Mouse (Mus musculus) CD4-positive, CD25-positive, alpha-beta regulatory T cell, adult 4 months (primary cell): ENCODE data around the gene Adarb2. TPM values are rescaled to one million over a fixed set of nuclear protein-coding genes. Genes with fewer than 3 reads are reported as not detected.

Experiments
- ATAC-seq: one replicate; pipeline ENCODE4 v1.8.0; 2017
- polyA plus RNA-seq, 2 experiments: library from polyadenylated mRNA; unstranded; fragments of 100-300 nt; shearing (Covaris generic); gene quantifications; one replicate each; pipeline ENCODE4 v1.2.1; 2017

The Adarb2 gene
- polyA plus RNA-seq, 2 experiments from 2014 or later = 0.08 to 0.28 TPM

DNA sequence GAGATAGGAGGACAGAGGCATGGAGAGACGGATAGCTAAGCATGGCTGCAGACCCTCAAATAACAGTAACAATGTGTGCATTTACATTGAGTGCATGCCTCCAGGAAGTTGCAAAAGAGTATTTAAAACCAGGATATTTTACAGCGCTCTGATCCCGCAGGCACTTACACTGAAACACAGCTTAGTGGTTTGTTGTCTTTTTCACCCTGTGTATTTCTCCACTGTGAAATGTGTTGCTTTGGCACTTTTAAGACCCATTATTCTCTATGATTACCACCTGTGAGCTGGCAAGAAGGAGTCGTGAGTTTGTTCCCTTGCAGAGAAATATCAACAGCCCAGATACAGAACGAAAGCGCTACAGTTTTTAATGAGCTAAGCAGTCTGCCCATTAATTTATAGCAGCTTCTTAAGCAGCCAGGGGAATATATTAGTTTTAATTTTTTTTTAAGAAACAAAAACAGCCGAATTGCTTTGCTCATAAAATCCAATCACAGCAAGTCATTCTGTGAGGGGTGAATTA, 167.3 kb downstream of the Adarb2 start:
- no peak for ATAC-seq

DNA sequence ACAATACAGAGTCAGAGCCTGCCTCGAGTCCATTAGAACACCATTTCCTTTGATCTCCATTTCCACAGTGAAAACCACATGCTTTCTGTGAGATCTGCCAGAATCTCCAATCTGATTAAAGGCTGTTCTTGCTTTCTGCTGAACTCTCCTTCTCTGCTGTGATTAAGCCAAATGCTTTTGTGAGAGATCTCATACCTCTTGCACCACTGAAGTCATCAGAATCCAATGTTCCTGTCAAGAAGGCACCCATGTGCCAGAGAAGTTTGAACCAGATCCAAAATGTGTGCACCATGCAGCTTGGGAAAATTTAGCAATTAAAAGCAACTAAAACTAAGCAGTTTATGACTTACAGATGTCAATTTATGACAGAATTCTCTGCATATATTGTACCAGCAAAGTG, 185.9 kb downstream of the Adarb2 start:
- ATAC-seq = no peak

DNA sequence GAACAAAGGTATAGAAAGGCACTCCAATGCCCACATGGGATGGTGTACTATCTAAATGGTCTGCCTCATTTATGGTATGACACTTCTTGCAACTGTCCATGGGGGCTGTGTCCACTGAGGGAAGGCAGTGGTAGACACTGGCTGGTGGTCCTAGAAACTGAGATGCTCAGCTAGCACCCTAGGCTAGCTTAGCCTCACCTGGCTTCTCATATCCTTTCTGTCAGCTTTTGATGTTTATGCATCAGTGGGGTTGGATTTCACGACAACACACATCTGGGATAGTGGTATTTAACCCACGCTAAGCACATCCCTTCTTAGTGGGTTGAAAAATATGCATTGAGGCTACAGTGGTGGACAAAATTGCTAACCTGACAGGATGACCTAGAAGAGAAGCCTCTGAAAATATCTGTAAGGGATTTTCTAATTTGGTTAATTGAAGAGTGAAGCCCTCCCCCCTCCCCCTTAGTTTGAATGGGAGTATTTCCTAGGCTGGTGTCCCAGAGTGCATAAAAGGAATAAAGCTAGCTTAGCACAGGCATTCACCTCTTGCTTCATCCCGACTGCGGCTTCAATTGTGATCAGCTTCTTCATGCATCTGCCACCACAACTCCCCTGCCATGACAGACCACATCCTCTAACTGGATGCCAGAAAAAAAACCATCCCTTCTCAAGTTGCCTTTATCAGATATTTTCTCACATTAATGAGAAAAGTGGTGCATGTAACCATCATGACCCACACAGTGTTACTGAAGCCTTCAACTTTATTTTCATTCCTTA, 197.8 kb downstream of the Adarb2 start:
- ATAC-seq = peak; percentile 56

DNA sequence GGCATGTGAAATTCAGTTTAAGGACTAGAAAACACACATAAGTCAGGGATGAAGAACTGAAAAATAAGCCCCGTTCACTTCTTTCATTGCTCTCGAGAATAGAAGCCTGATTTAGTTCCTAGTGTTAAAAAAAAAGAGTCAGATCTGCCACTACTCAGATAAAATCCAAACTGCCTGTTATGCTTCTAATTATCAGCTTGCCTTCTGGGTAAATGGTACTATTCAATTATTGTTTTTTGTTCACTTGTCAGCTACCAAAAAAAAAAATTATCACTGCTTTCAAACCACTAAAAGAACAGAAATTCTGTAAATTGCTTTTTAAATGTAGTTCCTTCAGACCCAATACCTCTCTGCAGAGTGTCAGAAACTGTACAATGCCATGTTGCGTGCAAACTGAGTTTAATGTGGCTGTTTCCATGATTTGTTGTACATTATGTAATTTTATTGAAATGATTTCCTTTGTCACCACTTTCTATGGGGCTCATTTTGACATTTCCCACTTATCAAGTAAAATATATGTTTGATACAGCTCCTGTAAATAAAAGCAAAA, 199.7 kb downstream of the Adarb2 start:
- no peak for ATAC-seq

DNA sequence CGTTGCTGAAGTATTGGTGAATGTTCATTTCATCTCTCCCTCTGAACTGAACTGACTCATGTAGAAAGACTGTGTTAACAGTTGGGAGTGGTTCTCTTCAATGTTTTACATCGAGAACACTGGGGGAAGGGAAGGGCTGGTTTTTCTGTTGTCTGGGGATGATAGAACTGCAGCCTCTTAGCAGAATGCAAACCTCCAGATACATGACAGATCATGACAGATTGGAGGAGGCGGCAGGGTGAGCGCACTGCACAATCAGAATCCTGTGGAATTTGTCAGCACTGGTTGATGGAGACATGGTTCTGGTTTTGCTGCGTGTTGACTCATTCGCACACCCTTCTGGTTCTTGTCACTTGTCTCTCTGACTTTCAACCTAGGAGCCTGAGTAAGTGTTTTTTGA, 203.4 kb downstream of the Adarb2 start:
- no peak for ATAC-seq

DNA sequence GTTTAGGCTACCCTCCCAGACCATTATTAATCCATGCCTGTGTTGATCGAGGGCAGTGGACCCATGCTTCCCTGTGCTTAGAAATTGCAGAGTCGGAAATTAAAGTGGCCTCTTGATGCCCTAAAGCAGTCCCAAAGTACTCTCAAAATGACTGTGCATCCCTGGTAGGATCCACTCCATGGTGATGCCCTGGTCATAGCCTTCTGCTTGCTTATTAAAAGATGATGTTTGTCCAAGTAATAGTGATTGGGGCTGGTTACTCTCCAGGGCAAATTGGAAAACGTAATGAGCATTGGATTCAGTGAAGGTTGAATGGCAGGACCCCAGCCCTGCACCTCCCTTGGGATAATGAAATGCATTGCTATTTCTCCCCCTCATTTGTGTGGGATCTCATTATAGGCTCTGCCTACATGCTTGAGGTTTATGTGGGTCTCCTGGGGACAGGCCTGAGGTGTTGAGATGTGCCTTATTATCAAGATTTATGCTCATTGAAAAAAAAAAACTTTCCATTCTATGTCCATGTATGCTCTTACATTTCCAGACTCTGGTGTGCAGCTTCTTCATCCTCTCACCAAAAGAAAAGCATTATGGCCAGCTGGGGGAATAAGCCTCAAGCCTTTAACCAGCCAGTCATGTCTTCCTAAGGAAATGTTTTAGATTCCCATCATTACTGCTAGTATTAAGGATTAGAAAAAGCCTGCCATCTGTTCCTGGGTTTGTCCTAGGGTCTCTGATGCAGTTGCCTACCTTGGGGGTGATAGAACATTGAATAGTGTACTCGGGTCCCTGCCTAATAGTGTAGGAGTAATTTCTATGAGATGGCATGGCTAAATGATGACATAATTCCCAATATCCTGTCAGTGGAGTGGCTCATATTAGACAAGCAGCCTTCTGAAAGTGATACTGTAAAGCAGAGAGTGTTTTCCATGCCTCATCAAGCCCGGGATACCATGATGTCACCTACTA, 208.0 kb downstream of the Adarb2 start:
- no peak for ATAC-seq

DNA sequence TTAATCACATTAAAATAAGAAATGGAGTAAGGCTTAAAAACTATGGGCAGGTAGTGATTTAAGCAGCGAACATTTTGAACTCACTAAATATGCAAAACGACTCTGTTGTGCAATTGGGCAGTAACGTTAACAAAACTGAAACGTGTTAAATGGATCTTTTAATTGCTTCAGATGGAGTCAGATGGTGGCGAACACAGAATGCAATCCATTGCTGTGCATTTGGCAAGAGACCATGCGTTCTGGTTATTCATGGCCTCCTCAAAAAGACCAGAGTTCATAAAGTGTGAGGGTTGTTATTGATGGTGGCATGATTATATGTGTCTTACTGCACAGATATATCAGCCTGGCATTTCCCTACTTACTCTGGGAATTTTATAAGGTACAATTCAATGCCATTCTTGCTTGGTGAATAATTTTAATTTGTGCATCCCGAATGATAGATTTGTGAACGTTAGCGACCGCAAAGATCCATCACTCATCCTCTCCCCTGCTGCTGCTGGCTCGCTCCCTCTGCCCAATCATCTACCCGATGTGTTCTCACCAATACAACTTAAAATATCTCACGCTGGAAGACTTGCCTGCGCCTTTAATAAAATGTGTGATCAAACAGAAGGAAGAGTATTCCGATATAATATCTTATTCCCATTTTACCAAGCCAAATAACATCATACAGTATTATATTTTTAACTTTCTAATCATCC, 221.5 kb downstream of the Adarb2 start:
- no peak for ATAC-seq

DNA sequence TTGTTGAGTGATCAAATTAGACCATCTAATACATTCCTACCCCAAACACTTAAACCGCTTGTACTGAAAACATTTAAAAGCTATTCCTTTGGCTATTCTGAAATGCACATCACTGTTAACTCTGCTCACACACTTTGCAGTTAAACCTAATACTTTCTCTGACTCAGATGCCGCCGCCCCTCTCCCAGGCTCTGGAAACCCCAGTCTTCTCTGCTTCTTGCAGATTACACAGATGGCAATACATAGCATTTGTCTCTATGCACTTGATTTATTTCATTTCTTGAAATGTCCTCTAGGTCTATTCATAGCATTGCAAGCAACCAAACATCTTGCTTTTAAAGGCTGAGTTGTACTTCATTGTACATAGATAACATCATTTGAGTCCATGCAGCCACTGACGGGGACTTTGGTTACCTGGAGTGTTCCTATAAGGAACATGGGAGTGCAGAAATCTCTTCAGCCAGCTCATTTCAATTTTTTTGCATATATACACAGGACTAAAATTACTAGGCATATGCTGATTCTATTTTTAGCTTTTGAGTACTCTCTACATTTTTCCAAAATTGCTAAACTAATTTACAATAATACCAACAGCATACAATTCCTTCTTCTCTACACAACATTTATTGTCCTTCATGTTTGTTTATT, 236.6 kb downstream of the Adarb2 start:
- no peak for ATAC-seq

DNA sequence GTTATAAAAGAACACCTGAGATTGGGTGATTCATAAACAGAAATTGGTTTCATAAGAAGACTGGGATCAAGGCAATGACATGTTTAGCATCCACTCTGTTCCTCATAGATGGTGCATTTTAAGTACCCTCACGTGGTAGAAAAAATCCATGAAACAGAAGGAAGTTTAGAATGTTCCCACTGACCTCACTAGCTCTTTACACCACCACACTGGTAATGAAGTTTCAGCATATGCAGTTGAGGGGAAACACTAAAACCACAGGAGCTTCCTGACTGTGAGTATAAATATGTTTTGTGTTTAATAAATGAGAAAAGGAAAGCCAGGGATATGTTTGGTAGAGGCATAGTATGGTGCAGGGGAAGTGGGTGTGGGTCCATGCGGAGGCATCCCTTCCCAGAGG, 242.7 kb downstream of the Adarb2 start:
- no peak for ATAC-seq

DNA sequence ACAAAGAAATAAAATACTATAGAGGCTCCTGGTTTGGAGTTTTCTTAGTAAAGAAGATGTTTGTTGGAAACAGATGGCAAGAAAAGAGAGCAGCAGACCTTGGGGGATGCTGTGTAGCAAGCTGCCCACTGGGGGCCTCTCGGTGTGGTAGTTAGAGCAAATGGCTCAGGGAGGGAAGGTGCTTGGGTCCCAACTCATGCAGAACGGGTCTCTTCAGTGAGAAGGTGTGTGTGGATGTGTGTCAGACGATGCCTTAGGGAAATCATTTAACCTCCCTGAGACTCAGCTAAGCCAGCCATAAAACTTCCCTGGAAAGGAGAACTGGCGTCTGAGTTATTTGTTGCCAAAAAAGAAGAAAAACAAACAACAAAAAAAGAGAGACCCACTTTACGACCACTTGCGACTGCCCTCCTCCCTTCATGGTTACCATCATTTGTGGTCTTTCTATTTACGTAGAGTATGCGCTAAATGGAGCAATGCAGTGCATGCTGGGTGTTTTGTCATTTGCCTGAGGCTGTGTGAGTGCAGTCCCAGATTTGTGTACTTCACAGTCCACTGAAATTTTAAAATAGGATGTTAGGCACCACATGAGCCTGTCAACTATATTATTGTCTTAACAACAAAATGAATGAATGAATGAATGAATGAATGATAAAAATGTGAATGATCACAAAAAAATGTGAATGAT, 245.7 kb downstream of the Adarb2 start:
- ATAC-seq = no peak

DNA sequence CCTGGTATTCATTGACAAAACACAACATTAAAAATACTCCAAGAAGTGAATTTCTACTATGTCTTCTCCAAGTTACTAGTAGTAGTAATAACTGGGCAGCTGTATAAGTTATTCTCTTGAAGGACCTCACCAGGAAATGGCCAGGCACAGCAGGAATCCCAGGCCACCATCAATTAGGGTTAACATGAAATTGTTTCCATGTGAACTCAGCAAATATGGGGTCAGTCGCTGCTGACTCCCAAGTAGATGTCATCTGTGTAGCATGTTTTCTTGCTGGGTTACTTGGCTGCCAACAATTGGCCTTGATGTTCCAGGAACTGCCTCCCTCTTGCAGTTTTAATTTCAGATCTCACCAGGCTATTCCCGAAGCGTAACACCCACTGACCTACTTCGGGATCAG, 248.9 kb downstream of the Adarb2 start:
- no peak for ATAC-seq

DNA sequence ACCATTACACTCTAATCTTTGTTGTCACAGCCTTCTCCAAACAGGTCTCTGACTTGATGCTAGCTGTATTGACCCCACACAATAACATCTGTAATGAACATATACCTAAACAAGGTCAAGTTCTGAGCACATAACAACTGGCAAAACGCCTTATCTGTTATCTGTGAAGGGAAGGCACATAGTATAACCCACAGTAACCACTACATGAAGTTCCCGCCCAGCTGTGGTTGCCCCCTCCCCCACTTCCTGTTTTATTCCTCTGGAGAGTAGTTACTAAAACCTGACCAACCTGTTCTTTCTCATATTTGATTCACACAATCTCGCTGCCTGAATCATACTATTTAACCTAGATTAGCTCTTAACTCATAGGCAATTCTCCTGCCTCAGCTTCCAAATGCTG, 254.2 kb downstream of the Adarb2 start:
- ATAC-seq = peak; percentile 87

DNA sequence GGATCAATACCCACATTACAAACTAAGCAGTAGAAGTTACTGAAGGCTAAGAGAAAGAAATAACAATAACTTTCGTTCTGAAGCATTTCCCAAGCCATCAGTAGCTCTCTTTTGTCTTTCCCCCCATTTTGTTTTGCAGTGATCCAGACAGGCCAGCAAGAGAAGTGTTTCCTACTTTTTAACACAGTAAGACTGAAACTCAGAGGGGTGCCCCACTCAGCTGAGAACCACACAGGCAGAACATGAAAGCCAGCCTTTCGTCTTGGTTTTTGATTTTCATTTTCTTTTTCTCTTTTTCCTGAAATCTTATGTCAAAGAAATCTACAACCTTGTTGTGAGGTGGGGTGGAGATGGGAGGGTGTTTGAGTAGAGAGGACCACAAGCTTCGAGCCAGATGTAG, 255.2 kb downstream of the Adarb2 start:
- ATAC-seq = peak; percentile 35

DNA sequence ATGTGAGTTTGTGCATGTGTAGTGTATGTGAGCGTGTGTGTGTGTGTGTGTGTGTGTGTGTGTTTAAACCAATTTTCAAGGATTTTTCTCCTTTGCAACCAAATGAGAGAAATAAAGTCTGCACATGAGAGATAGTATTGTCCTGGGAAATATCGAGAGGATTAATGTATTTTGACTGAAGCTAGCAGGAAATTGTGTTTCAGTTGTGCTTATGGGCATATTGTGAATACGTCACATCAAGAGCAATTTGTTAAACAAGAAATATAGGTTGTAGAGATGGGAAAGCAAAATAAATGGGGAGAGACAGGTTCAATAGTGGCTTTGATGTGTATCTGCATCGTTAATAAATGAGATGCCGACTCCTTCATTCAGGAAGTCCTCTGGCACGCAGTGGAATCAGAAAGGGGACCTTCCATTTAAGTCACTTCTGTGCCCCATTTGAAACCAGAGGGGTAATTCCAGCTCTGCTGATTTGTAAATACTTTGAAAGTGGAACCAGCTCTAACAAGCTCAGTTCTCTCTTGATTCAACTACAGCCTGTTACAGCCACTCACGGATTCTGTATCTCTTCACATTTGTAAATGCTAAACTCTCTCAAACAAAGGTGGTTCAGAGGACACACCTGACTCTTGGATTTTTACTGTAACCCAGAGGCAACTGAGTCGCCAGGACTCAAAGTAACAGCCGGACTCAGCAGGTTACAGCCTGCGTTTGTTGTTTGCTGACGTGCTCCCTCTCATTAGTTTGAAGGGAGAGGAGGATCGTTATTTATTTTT, 265.1 kb downstream of the Adarb2 start:
- no peak for ATAC-seq

DNA sequence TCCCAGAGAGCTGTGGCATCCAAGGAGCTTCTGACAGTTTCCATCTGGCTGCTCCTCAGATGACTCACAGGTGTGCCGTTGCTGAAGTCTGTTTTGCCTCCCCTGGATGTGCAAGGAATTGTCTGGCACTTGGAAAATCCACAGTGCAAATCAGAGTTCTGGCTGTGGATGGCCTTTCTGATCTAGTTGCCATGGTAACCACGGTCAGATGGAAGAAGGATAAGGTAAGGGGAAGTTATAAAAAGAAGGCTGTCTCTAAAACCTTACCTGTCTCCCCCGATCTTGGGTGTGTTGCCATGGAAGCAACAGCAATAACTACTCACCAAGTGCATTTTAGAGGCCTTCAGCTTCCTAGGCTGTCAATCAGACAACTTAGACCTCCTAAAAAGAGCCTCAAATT, 273.6 kb downstream of the Adarb2 start:
- ATAC-seq = no peak

DNA sequence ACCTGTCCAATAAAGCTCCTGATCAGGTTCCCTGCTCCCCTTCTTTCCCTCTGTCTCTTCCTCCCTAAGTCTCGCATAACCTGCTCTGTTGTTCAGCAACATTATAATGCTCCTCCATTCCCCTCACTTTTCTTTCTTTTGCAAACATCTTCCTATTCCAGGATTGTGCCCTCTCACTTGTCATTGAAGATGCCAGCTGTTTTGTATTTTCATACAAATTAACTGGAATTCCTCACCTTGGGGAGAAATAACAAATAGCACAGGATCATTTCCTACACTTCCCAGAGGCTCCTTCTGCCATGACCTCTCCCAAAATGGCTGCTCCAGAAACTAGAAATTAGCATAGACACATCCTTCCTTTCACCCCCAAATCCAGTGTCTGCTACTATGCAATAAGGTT, 276.1 kb downstream of the Adarb2 start:
- no peak for ATAC-seq

DNA sequence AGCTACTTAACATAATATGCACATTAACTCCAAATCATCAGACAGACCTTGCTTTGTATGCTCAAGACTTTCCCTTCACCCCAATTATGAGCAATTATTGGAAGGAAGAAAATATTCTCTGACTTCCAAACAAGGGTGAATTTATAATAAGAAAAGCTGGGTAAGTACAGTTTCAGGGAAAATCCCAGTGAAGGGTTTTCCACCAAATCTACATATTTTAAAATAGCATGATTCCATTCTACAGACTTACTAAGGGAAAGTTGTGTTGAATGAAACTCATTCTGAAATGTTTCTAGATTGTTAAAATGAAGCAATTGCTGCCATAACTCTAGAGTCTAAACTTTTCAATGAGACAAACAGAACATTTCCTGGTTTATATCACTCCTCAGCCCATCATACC, 277.3 kb downstream of the Adarb2 start:
- peak; percentile 53 for ATAC-seq

DNA sequence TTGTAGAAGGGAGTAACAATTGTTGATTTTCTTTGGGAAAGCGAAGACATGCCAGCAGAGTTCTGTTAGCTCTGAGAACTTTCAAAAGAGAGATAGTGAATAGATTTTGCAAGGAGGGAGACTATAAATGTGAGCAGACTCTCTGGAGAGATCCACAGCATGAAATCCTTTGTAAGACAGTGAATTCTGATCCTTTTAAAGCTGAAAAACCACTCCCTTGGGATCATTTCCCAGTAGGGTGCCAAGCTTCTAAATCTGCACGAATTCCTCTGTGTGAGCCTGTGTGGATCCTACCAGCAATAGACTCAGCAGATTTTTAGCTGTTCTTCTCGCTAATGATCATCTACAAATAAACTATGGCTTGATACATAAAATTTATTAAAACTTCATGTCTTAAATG, 278.7 kb downstream of the Adarb2 start:
- no peak for ATAC-seq

DNA sequence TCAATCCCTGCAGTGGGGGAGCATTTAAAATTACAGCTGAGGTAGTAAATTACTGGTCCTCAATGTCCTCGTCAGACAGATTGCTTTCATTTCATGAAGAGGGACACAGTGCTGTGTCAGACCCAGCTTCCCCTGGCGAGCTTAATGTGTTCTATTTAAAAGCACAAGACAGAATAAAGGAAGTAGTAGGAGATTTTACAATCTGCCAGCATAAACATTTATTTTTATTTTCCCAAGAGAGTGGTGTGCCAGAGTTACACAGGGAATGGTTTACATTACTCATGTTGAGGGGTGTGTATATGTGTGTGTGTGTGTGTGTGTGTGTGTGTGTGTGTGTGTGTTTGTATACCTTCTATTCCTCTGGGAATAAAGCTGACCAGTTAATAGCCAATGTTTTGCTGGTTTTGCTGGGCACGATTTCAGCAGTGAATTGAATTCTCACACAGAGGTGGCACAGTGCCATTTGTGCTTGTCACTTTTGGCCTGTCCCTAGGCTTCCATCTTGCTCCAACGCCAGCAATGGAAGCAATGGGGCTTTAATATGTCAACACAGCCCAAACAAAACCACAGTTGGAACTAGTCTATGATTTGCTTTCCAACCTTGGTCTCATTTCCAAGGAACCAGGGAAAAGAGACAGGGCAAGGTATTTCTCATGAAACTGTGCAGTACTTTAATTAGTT, 282.1 kb downstream of the Adarb2 start:
- ATAC-seq = no peak
